Mouse (Mus musculus) heart, embryonic 10.5 days (tissue): Measurements from ENCODE around the gene Large1. TPM values are rescaled to one million over a fixed set of nuclear protein-coding genes. Genes with fewer than 3 reads are reported as not detected.

Source experiments
- DNase-seq: peaks from one replicate; pipeline ENCODE4 v3.0.0-alpha.2; 2017; ENCODE audit warnings: low spot score
- H3K27ac ChIP-seq: fragments of 300-500 bp; sonication (generic); 2 replicates; pipeline ENCODE4 v1.5.1; 2016; ENCODE audit warnings: mild to moderate bottlenecking
- H3K27me3 ChIP-seq: fragments of 300-500 bp; sonication (generic); 2 replicates; pipeline ENCODE4 v1.6.1; 2016; ENCODE audit warnings: mild to moderate bottlenecking; ENCODE audit not compliant: poor library complexity, insufficient read depth, severe bottlenecking
- H3K36me3 ChIP-seq: fragments of 300-500 bp; sonication (generic); 2 replicates; pipeline ENCODE4 v1.6.1; 2016; ENCODE audit warnings: mild to moderate bottlenecking, moderate library complexity
- H3K4me1 ChIP-seq: fragments of 300-500 bp; sonication (generic); 2 replicates; pipeline ENCODE4 v1.6.1; 2016; ENCODE audit warnings: mild to moderate bottlenecking
- H3K4me3 ChIP-seq: fragments of 300-500 bp; sonication (generic); 2 replicates; pipeline ENCODE4 v1.5.1; 2016; ENCODE audit warnings: mild to moderate bottlenecking, moderate library complexity
- H3K9me3 ChIP-seq: fragments of 300-500 bp; sonication (generic); 2 replicates; pipeline ENCODE4 v1.6.1; 2016; ENCODE audit warnings: mild to moderate bottlenecking, moderate library complexity
- WGBS: fragments of 180-500 bp; shearing (Covaris S2); methylation state at CpG from one replicate; pipeline ENCODE4 v1.1.7; 2016; 5-methylcytosine and 5-hydroxymethylcytosine counted together
- polyA plus RNA-seq: library from polyadenylated mRNA; unstranded; fragments of >200 nt; fragmentation: Nextera tagmentation; extraction: Ambion mirVana; gene quantifications from 2 replicates; pipeline ENCODE4 v1.2.1, GENCODE M21; 2016

Large1 gene
- polyA plus RNA-seq, 1 experiment from 2014 or later = 7.5 TPM

- Histone ChIP-seq H3K4me3 (no peak overlapping the region), H3K27me3 (no peaks in the 10 kb centered on the region), H3K9me3 (no peaks in the 10 kb centered on the region), H3K36me3 (no peaks in the 10 kb centered on the region), H3K27ac (no peak overlapping the region), H3K4me1 (no peaks in the 10 kb centered on the region)
- no peak for DNase-seq
- WGBS = 83% methylated on average over 6 of the region's 6 CpGs
These were observed 134.0 kb downstream of the Large1 start for GRCm38 (mm10) chr8:73219178-73219811.

- Histone ChIP-seq H3K36me3 (no peaks in the 10 kb centered on the region), H3K27ac (no peak overlapping the region), H3K4me1 (peaks cover 5% of the 10 kb centered on the region; the same call in 1 of the 2 replicates), H3K9me3 (no peaks in the 10 kb centered on the region), H3K27me3 (no peaks in the 10 kb centered on the region), H3K4me3 (no peak overlapping the region)
- DNase-seq = no peak
These were observed 146.5 kb downstream of the Large1 start for GRCm38 (mm10) chr8:73206831-73207230.

- Histone ChIP-seq H3K36me3 (no peaks in the 10 kb centered on the region), H3K9me3 (no peaks in the 10 kb centered on the region), H3K4me1 (peaks cover 5% of the 10 kb centered on the region; the same call in 1 of the 2 replicates), H3K27ac (no peak overlapping the region), H3K4me3 (no peak overlapping the region), H3K27me3 (no peaks in the 10 kb centered on the region)
- no peak for DNase-seq
- WGBS = 61% methylated on average over 2 of the region's 2 CpGs
These were observed 151.5 kb downstream of the Large1 start for GRCm38 (mm10) chr8:73201854-73202253.

GRCm38 (mm10) chr8:73197714-73198113 lies 155.6 kb downstream of the Large1 start:
- H3K9me3 ChIP-seq = no peaks in the 10 kb centered on the region
- no peak for DNase-seq
- H3K27me3 ChIP-seq = no peaks in the 10 kb centered on the region
- peaks cover 5% of the 10 kb centered on the region; the same call in 1 of the 2 replicates for H3K4me1 ChIP-seq
- 71% methylated on average over 1 of the region's 1 CpGs for WGBS
- no peaks in the 10 kb centered on the region for H3K36me3 ChIP-seq
- no peak overlapping the region for H3K27ac ChIP-seq
- no peak overlapping the region for H3K4me3 ChIP-seq

GRCm38 (mm10) chr8:73188684-73189083 lies 164.7 kb downstream of the Large1 start:
- no peak overlapping the region for H3K4me3 ChIP-seq
- whole genome bisulfite sequencing = 84% methylated on average over 1 of the region's 1 CpGs
- H3K4me1 ChIP-seq = no peaks in the 10 kb centered on the region
- no peaks in the 10 kb centered on the region for H3K27me3 ChIP-seq
- no peaks in the 10 kb centered on the region for H3K9me3 ChIP-seq
- no peak for DNase-seq
- H3K36me3 ChIP-seq = no peaks in the 10 kb centered on the region
- no peak overlapping the region for H3K27ac ChIP-seq

- Histone ChIP-seq H3K9me3 (no peaks in the 10 kb centered on the region), H3K4me3 (no peak overlapping the region), H3K4me1 (no peaks in the 10 kb centered on the region), H3K27me3 (no peaks in the 10 kb centered on the region), H3K36me3 (no peaks in the 10 kb centered on the region), H3K27ac (no peak overlapping the region)
- DNase-seq = no peak
- WGBS = 88% methylated on average over 1 of the region's 1 CpGs
These were observed 166.0 kb downstream of the Large1 start for GRCm38 (mm10) chr8:73187381-73187780.

- no peak for DNase-seq
- H3K9me3 ChIP-seq = no peaks in the 10 kb centered on the region
- H3K36me3 ChIP-seq = no peaks in the 10 kb centered on the region
- peaks cover 13% of the 10 kb centered on the region; the same call in 1 of the 2 replicates for H3K4me1 ChIP-seq
- 58% methylated on average over 1 of the region's 1 CpGs for whole genome bisulfite sequencing
- no peaks in the 10 kb centered on the region for H3K27me3 ChIP-seq
- H3K27ac ChIP-seq = peak overlapping the region; percentile 67; the same call in 1 of the 2 replicates
- H3K4me3 ChIP-seq = no peak overlapping the region
These were observed 174.9 kb downstream of the Large1 start for GRCm38 (mm10) chr8:73178434-73178833.

GRCm38 (mm10) chr8:73172661-73173060 lies 180.7 kb downstream of the Large1 start:
- H3K9me3 ChIP-seq = no peaks in the 10 kb centered on the region
- no peak for DNase-seq
- no peaks in the 10 kb centered on the region for H3K36me3 ChIP-seq
- no peak overlapping the region for H3K4me3 ChIP-seq
- 0 out of 2 replicates have a peak, but pooled peaks cover under 1% of the 10 kb centered on the region for H3K4me1 ChIP-seq
- H3K27ac ChIP-seq = no peak overlapping the region
- no peaks in the 10 kb centered on the region for H3K27me3 ChIP-seq

GRCm38 (mm10) chr8:73161994-73162393 lies 191.3 kb downstream of the Large1 start:
- 53% methylated on average over 3 of the region's 3 CpGs for WGBS
- Histone ChIP-seq H3K36me3 (no peaks in the 10 kb centered on the region), H3K9me3 (no peaks in the 10 kb centered on the region), H3K27ac (peak overlapping the region; percentile 77), H3K27me3 (no peaks in the 10 kb centered on the region), H3K4me1 (peaks cover 18% of the 10 kb centered on the region), H3K4me3 (no peak overlapping the region)
- DNase-seq = no peak

- WGBS = 49% methylated on average over 1 of the region's 1 CpGs
These were observed 191.8 kb downstream of the Large1 start for GRCm38 (mm10) chr8:73161564-73161963.

GRCm38 (mm10) chr8:73160945-73161344 lies 192.4 kb downstream of the Large1 start:
- Histone ChIP-seq H3K4me1 (peaks cover 18% of the 10 kb centered on the region), H3K36me3 (no peaks in the 10 kb centered on the region), H3K4me3 (no peak overlapping the region), H3K27ac (no peak overlapping the region), H3K27me3 (no peaks in the 10 kb centered on the region), H3K9me3 (no peaks in the 10 kb centered on the region)
- DNase-seq = no peak
- WGBS = 57% methylated on average over 2 of the region's 2 CpGs

More at GRCm38 (mm10) chr8:73161564-73161963, 191.8 kb downstream of the Large1 start:
- no peak overlapping the region; the same call in 1 of the 2 replicates for H3K27ac ChIP-seq
- no peaks in the 10 kb centered on the region for H3K27me3 ChIP-seq
- no peaks in the 10 kb centered on the region for H3K36me3 ChIP-seq
- H3K9me3 ChIP-seq = no peaks in the 10 kb centered on the region
- no peak overlapping the region for H3K4me3 ChIP-seq
- DNase-seq = no peak
- peaks cover 18% of the 10 kb centered on the region for H3K4me1 ChIP-seq

GRCm38 (mm10) chr8:73147236-73147635 lies 206.1 kb downstream of the Large1 start:
- no peak overlapping the region for H3K27ac ChIP-seq
- 82% methylated on average over 3 of the region's 3 CpGs for WGBS
- H3K36me3 ChIP-seq = no peaks in the 10 kb centered on the region

GRCm38 (mm10) chr8:73142660-73143395 lies 210.5 kb downstream of the Large1 start:
- H3K4me1 ChIP-seq = 0 out of 2 replicates have a peak, but pooled peaks cover 7% of the 10 kb centered on the region
- WGBS = 38% methylated on average over 1 of the region's 1 CpGs
- no peak for DNase-seq
- H3K27me3 ChIP-seq = no peaks in the 10 kb centered on the region
- H3K36me3 ChIP-seq = no peaks in the 10 kb centered on the region
- H3K27ac ChIP-seq = no peak overlapping the region
- no peaks in the 10 kb centered on the region for H3K9me3 ChIP-seq
- H3K4me3 ChIP-seq = no peak overlapping the region

More at GRCm38 (mm10) chr8:73147236-73147635, 206.1 kb downstream of the Large1 start:
- H3K4me1 ChIP-seq = 0 out of 2 replicates have a peak, but pooled peaks cover 6% of the 10 kb centered on the region
- H3K4me3 ChIP-seq = no peak overlapping the region
- no peaks in the 10 kb centered on the region for H3K9me3 ChIP-seq
- no peak for DNase-seq
- no peaks in the 10 kb centered on the region for H3K27me3 ChIP-seq
